Mouse (Mus musculus): ENCODE results near the gene Brms1.

DNA sequence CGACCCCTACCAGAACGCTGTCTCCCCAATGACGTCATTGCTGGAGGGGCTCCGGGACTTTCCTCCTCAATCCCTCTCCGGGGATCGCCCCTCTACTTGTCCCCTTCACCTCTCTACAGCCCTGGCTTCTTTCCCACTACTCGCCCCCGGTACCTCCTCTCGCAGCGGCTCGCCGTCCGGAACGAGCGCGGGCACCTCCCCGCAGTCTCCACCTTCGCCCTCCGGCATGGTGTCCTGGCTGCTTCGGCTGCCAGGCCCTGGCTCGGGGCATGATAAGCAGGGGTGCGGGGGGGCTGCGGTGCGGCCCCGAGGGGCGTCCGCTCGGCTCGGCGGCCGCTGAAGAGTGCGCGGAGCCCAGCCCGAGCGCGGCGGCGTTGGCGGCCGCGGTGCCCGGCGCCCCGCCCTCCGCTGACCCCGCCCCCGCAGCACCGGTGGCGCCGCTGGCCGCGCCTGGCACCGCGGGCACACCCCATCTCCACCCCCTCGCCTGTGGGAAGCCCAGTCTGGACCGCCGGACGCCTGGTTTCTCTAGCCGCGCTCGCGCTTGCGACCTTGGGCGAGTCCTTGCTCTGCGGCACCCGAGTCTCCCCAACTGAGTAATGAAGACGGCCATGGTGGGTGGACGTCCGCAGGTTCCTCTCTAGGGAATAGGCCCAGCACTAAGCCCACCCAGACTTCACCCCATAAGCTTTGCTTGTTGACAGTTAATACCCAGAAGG is 44.1 kb downstream of the Brms1 start, which contains the start of gene Tmem151a:
- TF ChIP-seq POLR2A (IDR thresholded peaks at IDR 0.05; ENCODE audit: low read depth, low read length) = no peak
- TF ChIP-seq GABPA (IDR thresholded peaks at IDR 0.05; ENCODE audit: insufficient replicate concordance, low read depth, low read length) = no peak
- TF ChIP-seq TCF12 (IDR thresholded peaks at IDR 0.05; ENCODE audit: low read depth, low read length) = no peak
- no peak for TF ChIP-seq EP300 (IDR thresholded peaks at IDR 0.05; ENCODE audit: low read length)
- TF ChIP-seq CTCF (conservative IDR thresholded peaks at IDR 0.05 in 1 of 2, IDR thresholded peaks at IDR 0.05 in 1 of 2; ENCODE audit: low read depth in 2 of 2, low read length in 2 of 2) = no peak
- TF ChIP-seq SIN3A (IDR thresholded peaks at IDR 0.05; ENCODE audit: low read length) = no peak

Measured in CH12.LX (cell line).